Mouse (Mus musculus) heart, adult 2 months (tissue): Measurements from ENCODE around the gene Plaur. TPM values are rescaled to one million over a fixed set of nuclear protein-coding genes. Genes with fewer than 3 reads are reported as not detected.

Experiments used
- DNase-seq, 2 experiments: peaks; one replicate each; pipeline ENCODE4 v3.0.0; 2021
- H3K27ac ChIP-seq: fragments of 200-600 bp; 2 replicates; pipeline ENCODE4 v1.8.1; 2022
- H3K27me3 ChIP-seq: fragments of 200-500 bp; 2 replicates; pipeline ENCODE4 v1.6.1; 2012; ENCODE audit warnings: mild to moderate bottlenecking, low read length, inconsistent platforms, mixed read lengths; ENCODE audit not compliant: control insufficient read depth, insufficient read depth
- H3K36me3 ChIP-seq: fragments of 200-500 bp; 2 replicates; pipeline ENCODE4 v1.6.1; 2012; ENCODE audit warnings: low read length, inconsistent platforms; ENCODE audit not compliant: control insufficient read depth, insufficient read depth
- H3K4me1 ChIP-seq: fragments of 200-500 bp; 2 replicates; pipeline ENCODE4 v1.6.1; 2011; ENCODE audit warnings: low read length; ENCODE audit not compliant: control insufficient read depth, insufficient read depth
- H3K4me3 ChIP-seq: fragments of 200-600 bp; 2 replicates; pipeline ENCODE4 v1.8.1; 2022
- H3K79me2 ChIP-seq: fragments of 200-500 bp; replicated peaks from 2 replicates; pipeline ENCODE4 v1.6.1; 2012; ENCODE audit warnings: mild to moderate bottlenecking, inconsistent platforms, low read length, moderate library complexity, mixed read lengths; ENCODE audit not compliant: control insufficient read depth, insufficient read depth
- H3K9ac ChIP-seq: fragments of 200-500 bp; 2 replicates; pipeline ENCODE4 v1.6.1; 2012; ENCODE audit warnings: low read depth, mild to moderate bottlenecking, control low read depth, inconsistent platforms, low read length, mixed read lengths
- CTCF ChIP-seq: fragments of 200-600 bp; IDR thresholded peaks from 2 replicates; pipeline ENCODE4 v1.8.1; 2022; ENCODE audit warnings: antibody characterized with exemption, mild to moderate bottlenecking, moderate library complexity
- EP300 ChIP-seq: fragments of 200-500 bp; IDR thresholded peaks from 2 replicates; pipeline ENCODE4 v1.6.1; 2011; ENCODE audit warnings: low read depth, low read length, control low read depth; ENCODE audit not compliant: insufficient read depth
- POLR2A ChIP-seq: fragments of 200-500 bp; IDR thresholded peaks from 2 replicates; pipeline ENCODE4 v1.6.1; 2011; ENCODE audit warnings: mild to moderate bottlenecking, low read depth, low read length, control low read depth; ENCODE audit not compliant: insufficient read depth
- WGBS: fragments of 180-500 bp; shearing (Covaris S2); methylation state at CpG from one replicate; pipeline ENCODE4 v1.1.7; 2018; 5-methylcytosine and 5-hydroxymethylcytosine counted together
- intact Hi-C: fragments of 180-260 bp; cut with DNase I; formaldehyde crosslinking; loops from one replicate; pipeline ENCODE4 v1.15.1; 2025
- polyA plus RNA-seq: library from polyadenylated mRNA; depleted of rRNA; stranded (reverse); fragments of >200 nt; gene quantifications from 2 replicates; pipeline ENCODE4 v1.2.3, GENCODE M21; 2012
- total RNA-seq, 2 experiments: library from RNA; stranded (reverse); gene quantifications; 2 replicates each; pipeline ENCODE4 v1.2.3; 2021

Plaur gene
- total and polyA plus RNA-seq, 3 experiments: 3.3 to 5.0 (median 3.6) TPM

DNA sequence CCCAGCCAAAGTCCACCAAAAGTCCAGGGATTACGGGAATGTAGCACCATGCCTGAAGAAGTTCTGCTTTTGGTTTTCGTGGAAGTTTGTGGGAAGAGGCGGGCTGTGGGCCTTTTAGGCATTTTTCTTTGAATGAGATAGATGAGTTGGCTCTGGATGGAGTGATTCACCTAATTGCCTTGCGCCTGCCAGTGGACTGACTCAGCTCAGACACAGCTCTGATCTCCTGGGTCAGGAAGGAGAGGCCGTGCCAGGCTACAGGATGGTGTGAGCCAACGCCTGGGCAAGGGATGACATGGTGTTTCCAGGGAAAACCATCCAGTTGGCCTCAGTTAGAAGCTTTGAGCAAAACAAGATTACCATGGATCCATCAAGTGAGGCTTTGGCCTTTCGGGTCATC, 8.1 kb downstream of the Plaur start:
- Histone ChIP-seq H3K79me2 (no peaks in the 10 kb centered on the region), H3K27me3 (no peaks in the 10 kb centered on the region), H3K27ac (no peak overlapping the region), H3K4me1 (no peaks in the 10 kb centered on the region), H3K9ac (no peak overlapping the region), H3K36me3 (no peaks in the 10 kb centered on the region), H3K4me3 (no peak overlapping the region)
- WGBS: 85% methylated on average over 7 of the region's 7 CpGs
- TF ChIP-seq EP300 (no peak), POLR2A (no peak), CTCF (no peak)
- peak in 1 of 2 experiments; percentile 41 for DNase-seq
- intact Hi-C loops: loop anchor here (5.0 kb wide), 2 partner anchors 37 to 57 kb away; partner anchors contain the start of gene Zfp428

DNA sequence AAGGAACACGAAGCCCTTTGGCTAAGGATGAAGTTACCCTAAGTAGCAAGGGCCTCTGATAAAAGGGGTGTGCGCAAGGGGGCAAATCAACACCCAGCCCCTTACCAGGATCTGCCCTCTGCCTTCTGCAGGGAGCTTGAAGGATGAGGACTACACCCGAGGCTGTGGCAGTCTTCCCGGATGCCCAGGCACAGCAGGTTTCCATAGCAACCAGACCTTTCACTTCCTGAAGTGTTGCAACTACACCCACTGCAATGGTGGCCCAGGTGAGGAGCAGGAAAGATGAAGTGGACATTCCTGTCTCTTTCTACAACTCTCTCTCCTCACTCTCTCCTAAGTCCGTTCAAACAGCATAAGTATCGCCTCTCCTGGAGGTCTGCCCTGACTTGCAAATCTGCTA, 10.2 kb downstream of the Plaur start:
- WGBS: 84% methylated on average over 6 of the region's 6 CpGs
- no peak for DNase-seq
- H3K27ac ChIP-seq: no peak overlapping the region
- no peak overlapping the region for H3K9ac ChIP-seq
- intact Hi-C loops: loop anchor here (5.0 kb wide), 2 partner anchors 35 to 55 kb away; partner anchors contain the start of gene Zfp428
- TF ChIP-seq EP300 (no peak), POLR2A (no peak), CTCF (no peak)
- no peaks in the 10 kb centered on the region for H3K27me3 ChIP-seq
- no peaks in the 10 kb centered on the region for H3K79me2 ChIP-seq
- H3K4me1 ChIP-seq: no peaks in the 10 kb centered on the region
- no peaks in the 10 kb centered on the region for H3K36me3 ChIP-seq
- no peak overlapping the region for H3K4me3 ChIP-seq

DNA sequence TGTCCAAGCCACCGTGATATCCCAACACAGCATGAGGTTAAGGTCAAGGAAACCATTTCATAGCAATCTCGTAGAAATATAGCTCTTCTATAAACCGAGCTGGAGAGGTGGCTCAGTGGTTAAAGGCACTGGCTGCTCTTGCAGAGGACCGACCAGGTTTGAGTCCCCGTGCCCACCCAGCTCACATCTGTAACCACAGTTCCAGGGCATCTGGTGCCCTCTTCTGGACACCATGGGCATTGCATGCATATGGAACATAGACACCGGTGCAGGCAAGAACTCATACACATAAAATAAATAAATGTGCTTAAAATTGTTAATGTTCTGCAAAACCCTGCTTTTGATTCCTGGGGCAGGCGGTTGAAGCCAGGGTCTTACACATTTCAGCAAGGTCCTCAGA, 10.7 kb downstream of the Plaur start:
- no peaks in the 10 kb centered on the region for H3K36me3 ChIP-seq
- no peak overlapping the region for H3K27ac ChIP-seq
- DNase-seq: no peak
- no peak for TF ChIP-seq EP300
- TF ChIP-seq CTCF: peak; percentile 79
- TF ChIP-seq POLR2A: no peak
- no peak overlapping the region for H3K4me3 ChIP-seq
- 77% methylated on average over 7 of the region's 7 CpGs for WGBS
- no peak overlapping the region for H3K9ac ChIP-seq
- H3K4me1 ChIP-seq: no peaks in the 10 kb centered on the region
- no peaks in the 10 kb centered on the region for H3K27me3 ChIP-seq
- no peaks in the 10 kb centered on the region for H3K79me2 ChIP-seq
- intact Hi-C loops: loop anchor here (5.0 kb wide), 2 partner anchors 34 to 54 kb away; partner anchors contain the start of gene Zfp428

GRCm38 (mm10) chr7:24473913-24474529, 11.7 kb downstream of the Plaur start:
- no peaks in the 10 kb centered on the region for H3K4me1 ChIP-seq
- WGBS: 56% methylated on average over 10 of the region's 10 CpGs
- H3K27me3 ChIP-seq: no peaks in the 10 kb centered on the region
- no peak overlapping the region for H3K9ac ChIP-seq
- H3K4me3 ChIP-seq: no peak overlapping the region
- no peak overlapping the region for H3K27ac ChIP-seq
- no peaks in the 10 kb centered on the region for H3K79me2 ChIP-seq
- DNase-seq: peak; percentile 54 to 72
- TF ChIP-seq POLR2A: no peak
- peak; percentile 90 for TF ChIP-seq EP300
- TF ChIP-seq CTCF: peak; percentile 87
- intact Hi-C loops: loop anchor here (1.0 to 5.0 kb wide), 4 partner anchors 32 to 91 kb away; partner anchors contain the start of gene Zfp428
- H3K36me3 ChIP-seq: no peaks in the 10 kb centered on the region

DNA sequence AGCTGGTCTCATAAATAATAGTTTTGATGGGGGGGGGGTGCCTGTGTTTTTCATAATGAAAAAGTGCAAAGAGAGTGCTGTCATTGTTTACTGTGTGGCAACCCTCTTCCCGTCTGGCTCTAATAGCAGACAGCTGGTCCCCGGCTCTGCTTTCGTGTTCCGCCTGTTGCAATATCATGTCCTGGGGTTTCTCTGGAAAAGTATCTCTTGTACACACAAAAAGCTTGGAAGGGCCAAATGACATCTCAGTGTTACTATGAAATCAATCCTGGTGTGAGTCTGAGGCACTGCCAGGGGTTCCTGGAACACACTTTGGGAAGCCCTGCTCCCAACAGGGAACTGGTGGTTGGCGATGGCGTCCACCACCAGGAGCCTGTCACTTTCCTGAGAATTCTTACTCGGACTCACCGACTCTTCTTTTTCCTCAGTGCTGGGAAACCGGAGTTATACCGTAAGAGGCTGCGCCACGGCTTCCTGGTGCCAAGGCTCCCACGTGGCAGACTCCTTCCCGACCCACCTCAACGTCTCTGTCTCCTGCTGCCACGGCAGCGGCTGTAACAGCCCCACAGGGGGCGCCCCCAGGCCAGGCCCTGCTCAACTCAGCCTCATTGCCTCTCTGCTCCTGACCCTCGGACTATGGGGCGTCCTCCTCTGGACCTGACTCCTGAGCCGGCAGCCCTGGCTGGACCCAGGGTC, 12.7 kb downstream of the Plaur start:
- Histone ChIP-seq H3K4me3 (no peak overlapping the region), H3K9ac (no peak overlapping the region), H3K27ac (no peak overlapping the region), H3K79me2 (no peaks in the 10 kb centered on the region), H3K27me3 (no peaks in the 10 kb centered on the region), H3K36me3 (no peaks in the 10 kb centered on the region), H3K4me1 (no peaks in the 10 kb centered on the region)
- intact Hi-C loops: loop anchor here (1.0 to 5.0 kb wide), 5 partner anchors 32 to 187 kb away; partner anchors contain the start of gene Zfp428
- DNase-seq: no peak
- 55% methylated on average over 21 of the region's 21 CpGs for WGBS
- TF ChIP-seq POLR2A (no peak), CTCF (peak; percentile 46)

DNA sequence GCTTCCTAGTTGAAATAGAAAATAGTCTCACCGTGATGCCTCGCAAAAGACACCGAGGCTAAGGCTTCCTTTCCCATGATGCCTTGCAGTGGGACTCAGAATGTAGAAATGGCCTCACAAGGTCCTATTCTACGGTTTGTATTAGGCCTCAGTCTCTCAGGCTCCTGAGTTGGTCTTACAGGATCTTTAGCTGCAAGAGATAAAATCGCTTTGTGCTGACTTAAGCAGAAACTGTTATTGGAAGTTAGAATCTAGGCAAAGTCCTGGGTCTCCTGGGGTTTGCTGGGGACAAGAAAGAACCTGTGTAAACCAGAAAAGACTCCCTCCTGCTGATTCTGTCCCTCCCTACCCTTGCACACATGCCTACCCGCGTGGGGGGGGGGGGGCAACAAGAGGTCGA, 14.1 kb downstream of the Plaur start:
- Histone ChIP-seq H3K27ac (no peak overlapping the region), H3K4me3 (no peak overlapping the region), H3K27me3 (no peaks in the 10 kb centered on the region), H3K9ac (no peak overlapping the region), H3K36me3 (no peaks in the 10 kb centered on the region), H3K79me2 (no peaks in the 10 kb centered on the region), H3K4me1 (no peaks in the 10 kb centered on the region)
- intact Hi-C loops: loop anchor here (5.0 kb wide), 1 partner anchor 186 kb away; no protein-coding TSS in a partner anchor
- WGBS: 81% methylated on average over 8 of the region's 8 CpGs
- no peak for TF ChIP-seq POLR2A
- TF ChIP-seq CTCF: no peak
- TF ChIP-seq EP300: no peak
- no peak for DNase-seq
